Mouse (Mus musculus): ENCODE data around the gene Cdkal1. TPM values are rescaled to one million over a fixed set of nuclear protein-coding genes. Genes with fewer than 3 reads are reported as not detected.

Gene Cdkal1
- polyA plus RNA-seq, 1 experiment from 2014 or later: 29.0 TPM

DNA sequence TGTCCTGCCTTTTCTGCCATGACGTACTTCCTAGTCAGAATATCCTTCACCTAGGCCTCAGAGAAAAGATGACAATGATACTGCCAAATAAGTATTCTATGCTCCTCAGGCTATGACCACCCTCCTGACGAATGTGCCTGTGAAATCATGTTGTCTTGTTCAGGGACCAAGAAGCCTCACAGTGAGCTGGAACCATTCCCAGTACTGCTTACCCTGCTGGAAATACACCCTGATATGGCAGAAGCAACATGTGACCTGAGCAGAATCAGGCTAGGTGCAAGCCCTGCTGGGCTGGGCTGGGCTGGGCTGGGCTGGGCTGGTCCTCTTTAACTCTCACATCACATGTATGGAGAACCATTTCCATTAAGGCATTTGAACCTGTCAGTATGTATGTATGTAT is 477.9 kb downstream of the Cdkal1 start:
- DNase-seq (ENCODE audit: low spot score): no peak
- Histone ChIP-seq H3K4me3 (ENCODE audit: low read depth, low read length) (no peak overlapping the region), H3K9ac (ENCODE audit: low read depth, low read length) (no peak overlapping the region), H3K27me3 (ENCODE audit: control insufficient read depth, insufficient read depth, low read length) (no peaks in the 10 kb centered on the region), H3K4me2 (replicated peaks; ENCODE audit: low read depth, low read length) (no peak overlapping the region), H3K9me3 (ENCODE audit: control insufficient read depth, low read length) (no peaks in the 10 kb centered on the region), H3K27ac (ENCODE audit: low read depth, low read length) (no peak overlapping the region), H3K4me1 (replicated peaks; ENCODE audit: control insufficient read depth, insufficient read depth, low read length) (no peaks in the 10 kb centered on the region), H3K36me3 (ENCODE audit: control insufficient read depth, insufficient read depth, low read length) (no peaks in the 10 kb centered on the region)
- 91% methylated on average over 2 of the region's 2 CpGs for WGBS
- no peak for ATAC-seq (ENCODE audit: low FRiP score)

DNA sequence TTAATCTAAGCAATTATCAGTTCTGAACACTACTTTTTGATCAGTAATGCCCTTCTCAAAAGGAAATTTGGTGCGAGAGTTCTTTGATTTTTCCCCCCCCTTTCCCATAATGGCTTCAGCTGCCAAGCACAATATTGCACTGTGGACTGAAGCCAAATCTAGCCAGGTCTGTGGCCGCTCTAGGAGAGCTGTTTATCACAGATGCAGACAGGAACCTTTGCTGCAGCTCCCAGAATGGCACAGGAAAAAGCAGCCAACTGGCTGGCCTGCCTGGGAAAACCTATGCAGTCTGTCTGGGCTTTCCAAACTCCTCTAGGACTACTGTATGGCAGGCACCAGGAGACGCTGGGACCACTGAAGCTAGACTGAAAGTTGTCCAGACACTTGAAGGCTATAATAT is 483.6 kb downstream of the Cdkal1 start:
- H3K4me1 ChIP-seq (replicated peaks; ENCODE audit: control insufficient read depth, insufficient read depth, low read length): peaks cover 7% of the 10 kb centered on the region
- H3K9ac ChIP-seq (ENCODE audit: low read depth, low read length): no peak overlapping the region
- ATAC-seq (ENCODE audit: low FRiP score): no peak
- peak overlapping the region; percentile 89 for H3K27ac ChIP-seq (ENCODE audit: low read depth, low read length)
- no peak overlapping the region for H3K4me3 ChIP-seq (ENCODE audit: low read depth, low read length)
- H3K9me3 ChIP-seq (ENCODE audit: control insufficient read depth, low read length): no peaks in the 10 kb centered on the region
- H3K36me3 ChIP-seq (ENCODE audit: control insufficient read depth, insufficient read depth, low read length): no peaks in the 10 kb centered on the region
- DNase-seq (ENCODE audit: low spot score): no peak
- no peak overlapping the region for H3K4me2 ChIP-seq (replicated peaks; ENCODE audit: low read depth, low read length)
- 49% methylated on average over 3 of the region's 3 CpGs for WGBS
- H3K27me3 ChIP-seq (ENCODE audit: control insufficient read depth, insufficient read depth, low read length): no peaks in the 10 kb centered on the region

DNA sequence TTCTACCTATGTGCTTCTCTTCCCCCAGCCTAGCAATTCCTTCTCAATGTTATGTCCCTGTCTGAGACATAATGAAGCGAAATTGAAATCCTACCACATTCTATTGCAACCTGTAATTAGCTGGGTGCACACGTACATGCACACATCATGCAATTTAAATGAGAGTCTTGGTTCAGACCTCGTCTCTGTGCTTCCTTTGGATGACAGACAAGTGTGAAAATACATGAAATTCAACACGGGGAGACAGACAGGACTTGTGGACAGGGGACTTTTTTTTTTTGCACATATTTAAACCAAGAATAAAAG is 484.1 kb downstream of the Cdkal1 start:
- H3K27ac ChIP-seq (ENCODE audit: low read depth, low read length): peak overlapping the region; percentile 89
- H3K9me3 ChIP-seq (ENCODE audit: control insufficient read depth, low read length): no peaks in the 10 kb centered on the region
- peaks cover 7% of the 10 kb centered on the region for H3K4me1 ChIP-seq (replicated peaks; ENCODE audit: control insufficient read depth, insufficient read depth, low read length)
- H3K9ac ChIP-seq (ENCODE audit: low read depth, low read length): no peak overlapping the region
- no peaks in the 10 kb centered on the region for H3K36me3 ChIP-seq (ENCODE audit: control insufficient read depth, insufficient read depth, low read length)
- DNase-seq (ENCODE audit: low spot score) (no peak), ATAC-seq (ENCODE audit: low FRiP score) (peak; percentile 53)
- H3K27me3 ChIP-seq (ENCODE audit: control insufficient read depth, insufficient read depth, low read length): no peaks in the 10 kb centered on the region
- H3K4me2 ChIP-seq (replicated peaks; ENCODE audit: low read depth, low read length): no peak overlapping the region
- no peak overlapping the region for H3K4me3 ChIP-seq (ENCODE audit: low read depth, low read length)
- 13% methylated on average over 4 of the region's 4 CpGs for WGBS

DNA sequence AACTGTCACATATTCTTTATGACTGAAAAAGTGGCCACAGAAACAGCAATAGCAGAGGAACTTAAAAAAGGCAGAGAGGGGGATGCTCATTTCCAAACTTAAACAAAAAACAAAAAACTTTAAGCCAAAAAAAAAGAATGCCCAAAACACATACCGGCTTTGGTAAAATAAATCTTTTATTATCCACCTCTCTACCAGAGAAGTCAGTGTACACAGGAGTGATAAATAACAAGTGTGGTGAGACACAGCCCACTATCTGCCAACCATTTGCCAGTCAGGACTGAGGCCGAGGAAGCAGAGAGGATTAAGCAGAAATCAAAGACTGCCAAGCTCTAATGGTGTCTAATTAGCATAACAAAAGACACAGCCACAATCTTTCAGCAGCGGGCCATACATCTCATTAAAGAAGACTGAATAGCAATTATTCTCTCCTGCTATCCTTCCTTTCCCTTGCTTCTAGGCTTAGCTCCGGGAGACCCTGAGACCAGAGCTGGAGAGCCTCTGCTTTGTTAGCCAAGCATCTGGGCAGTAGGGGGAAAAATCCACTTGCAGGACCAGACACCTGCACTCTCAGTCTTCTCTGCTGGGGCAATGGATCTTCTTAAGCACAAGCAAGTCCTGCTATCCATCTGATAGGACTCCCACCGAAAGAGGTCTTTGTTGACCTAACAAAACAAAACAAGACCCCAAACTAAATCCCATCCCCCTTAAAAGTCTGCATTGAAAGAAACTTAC is 484.6 kb downstream of the Cdkal1 start:
- peaks cover 7% of the 10 kb centered on the region for H3K4me1 ChIP-seq (replicated peaks; ENCODE audit: control insufficient read depth, insufficient read depth, low read length)
- peak overlapping the region; percentile 89 for H3K27ac ChIP-seq (ENCODE audit: low read depth, low read length)
- H3K27me3 ChIP-seq (ENCODE audit: control insufficient read depth, insufficient read depth, low read length): no peaks in the 10 kb centered on the region
- H3K9me3 ChIP-seq (ENCODE audit: control insufficient read depth, low read length): no peaks in the 10 kb centered on the region
- no peaks in the 10 kb centered on the region for H3K36me3 ChIP-seq (ENCODE audit: control insufficient read depth, insufficient read depth, low read length)
- 3% methylated on average over 5 of the region's 5 CpGs for WGBS
- DNase-seq (ENCODE audit: low spot score): peak; percentile 61
- ATAC-seq (ENCODE audit: low FRiP score): peak; percentile 95
- H3K9ac ChIP-seq (ENCODE audit: low read depth, low read length): no peak overlapping the region
- no peak overlapping the region for H3K4me3 ChIP-seq (ENCODE audit: low read depth, low read length)
- H3K4me2 ChIP-seq (replicated peaks; ENCODE audit: low read depth, low read length): no peak overlapping the region

DNA sequence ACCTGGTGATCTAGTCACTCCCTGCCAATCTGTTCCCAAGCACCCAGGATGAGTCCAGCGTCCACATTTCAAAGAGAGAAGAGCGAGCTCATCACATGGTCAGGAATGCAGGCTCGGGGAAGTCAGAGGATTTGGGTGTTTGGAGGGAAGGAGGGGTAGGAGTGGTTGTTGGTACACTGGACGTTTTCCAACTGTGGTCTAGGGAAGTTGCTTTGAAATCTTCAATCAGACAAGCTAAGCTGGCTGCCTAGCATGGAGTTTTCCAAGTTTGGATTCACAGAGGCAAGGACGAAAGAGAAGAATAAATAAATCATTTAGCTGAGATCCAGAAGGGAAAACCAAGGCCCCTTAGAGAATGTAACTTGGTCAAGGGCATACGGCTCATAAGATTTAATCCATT is 486.7 kb downstream of the Cdkal1 start:
- H3K9ac ChIP-seq (ENCODE audit: low read depth, low read length): no peak overlapping the region
- no peaks in the 10 kb centered on the region for H3K27me3 ChIP-seq (ENCODE audit: control insufficient read depth, insufficient read depth, low read length)
- DNase-seq (ENCODE audit: low spot score) (no peak), ATAC-seq (ENCODE audit: low FRiP score) (no peak)
- no peaks in the 10 kb centered on the region for H3K9me3 ChIP-seq (ENCODE audit: control insufficient read depth, low read length)
- H3K36me3 ChIP-seq (ENCODE audit: control insufficient read depth, insufficient read depth, low read length): no peaks in the 10 kb centered on the region
- H3K4me1 ChIP-seq (replicated peaks; ENCODE audit: control insufficient read depth, insufficient read depth, low read length): peaks cover 7% of the 10 kb centered on the region
- 54% methylated on average over 6 of the region's 6 CpGs for WGBS
- H3K4me2 ChIP-seq (replicated peaks; ENCODE audit: low read depth, low read length): no peak overlapping the region
- no peak overlapping the region for H3K4me3 ChIP-seq (ENCODE audit: low read depth, low read length)
- no peak overlapping the region for H3K27ac ChIP-seq (ENCODE audit: low read depth, low read length)

DNA sequence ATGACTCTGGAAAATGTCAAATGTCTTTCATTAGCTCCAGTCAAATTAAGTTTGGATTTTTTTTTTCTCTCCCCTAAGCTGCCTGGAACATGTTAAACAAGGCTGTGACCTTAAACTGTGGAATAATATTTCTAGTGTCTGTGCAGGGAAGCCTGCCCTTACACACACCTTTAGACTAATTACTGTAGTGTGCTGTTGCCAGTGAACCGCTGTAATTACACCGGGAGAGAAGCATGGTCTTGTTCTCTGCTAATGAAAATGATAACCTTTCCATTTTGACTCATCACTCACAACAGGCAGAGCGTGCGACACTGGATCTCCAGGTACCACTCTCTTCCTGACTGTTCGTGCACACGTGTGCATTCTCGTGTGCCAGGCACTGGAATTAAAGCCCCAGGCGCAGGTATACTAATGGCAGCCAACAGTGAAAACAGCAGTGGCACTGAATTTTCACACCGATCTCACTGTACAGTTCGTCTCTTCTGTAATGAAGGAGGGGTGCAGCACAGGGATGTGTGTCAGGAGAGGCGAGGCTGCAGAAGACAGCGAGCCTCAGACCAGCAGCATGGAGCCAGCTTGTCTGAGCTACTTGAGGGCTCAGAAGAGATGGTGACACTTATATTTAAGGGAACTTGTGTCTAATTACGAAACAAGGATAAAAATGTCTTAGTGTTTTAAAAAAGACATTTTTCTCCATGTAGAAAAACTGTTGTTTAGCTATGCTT is 490.4 kb downstream of the Cdkal1 start:
- Histone ChIP-seq H3K4me3 (ENCODE audit: low read depth, low read length) (no peak overlapping the region), H3K36me3 (ENCODE audit: control insufficient read depth, insufficient read depth, low read length) (no peaks in the 10 kb centered on the region), H3K4me2 (replicated peaks; ENCODE audit: low read depth, low read length) (no peak overlapping the region), H3K4me1 (replicated peaks; ENCODE audit: control insufficient read depth, insufficient read depth, low read length) (no peaks in the 10 kb centered on the region; the same call in 1 of the 2 replicates), H3K27ac (ENCODE audit: low read depth, low read length) (no peak overlapping the region), H3K9ac (ENCODE audit: low read depth, low read length) (no peak overlapping the region), H3K27me3 (ENCODE audit: control insufficient read depth, insufficient read depth, low read length) (no peaks in the 10 kb centered on the region), H3K9me3 (ENCODE audit: control insufficient read depth, low read length) (no peaks in the 10 kb centered on the region)
- DNase-seq (ENCODE audit: low spot score) (no peak), ATAC-seq (ENCODE audit: low FRiP score) (no peak)
- WGBS: 81% methylated on average over 13 of the region's 13 CpGs

DNA sequence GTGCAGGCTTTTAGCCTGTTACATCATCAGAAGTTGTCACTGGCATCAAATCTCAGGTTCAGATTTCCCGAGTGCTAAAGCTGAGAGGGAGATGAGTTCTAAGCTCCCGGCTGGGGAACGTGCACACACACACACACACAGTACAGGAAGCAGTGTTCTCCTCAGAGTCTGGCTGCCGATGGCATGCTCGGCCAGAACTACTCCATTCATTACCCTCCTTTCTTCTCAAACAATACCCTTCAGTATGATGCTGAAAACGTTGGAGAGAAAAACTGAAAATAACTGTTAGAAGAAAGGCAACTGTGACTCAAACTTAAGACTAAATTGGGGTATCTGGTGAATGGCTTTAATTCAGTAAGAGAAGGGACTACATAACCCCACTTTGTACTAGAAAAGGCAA is 491.5 kb downstream of the Cdkal1 start:
- Histone ChIP-seq H3K36me3 (ENCODE audit: control insufficient read depth, insufficient read depth, low read length) (no peaks in the 10 kb centered on the region), H3K4me3 (ENCODE audit: low read depth, low read length) (no peak overlapping the region), H3K4me2 (replicated peaks; ENCODE audit: low read depth, low read length) (no peak overlapping the region), H3K9me3 (ENCODE audit: control insufficient read depth, low read length) (no peaks in the 10 kb centered on the region), H3K9ac (ENCODE audit: low read depth, low read length) (no peak overlapping the region), H3K27me3 (ENCODE audit: control insufficient read depth, insufficient read depth, low read length) (no peaks in the 10 kb centered on the region), H3K27ac (ENCODE audit: low read depth, low read length) (no peak overlapping the region), H3K4me1 (replicated peaks; ENCODE audit: control insufficient read depth, insufficient read depth, low read length) (no peaks in the 10 kb centered on the region; the same call in 1 of the 2 replicates)
- WGBS: 32% methylated on average over 6 of the region's 6 CpGs
- DNase-seq (ENCODE audit: low spot score) (no peak), ATAC-seq (ENCODE audit: low FRiP score) (no peak)

DNA sequence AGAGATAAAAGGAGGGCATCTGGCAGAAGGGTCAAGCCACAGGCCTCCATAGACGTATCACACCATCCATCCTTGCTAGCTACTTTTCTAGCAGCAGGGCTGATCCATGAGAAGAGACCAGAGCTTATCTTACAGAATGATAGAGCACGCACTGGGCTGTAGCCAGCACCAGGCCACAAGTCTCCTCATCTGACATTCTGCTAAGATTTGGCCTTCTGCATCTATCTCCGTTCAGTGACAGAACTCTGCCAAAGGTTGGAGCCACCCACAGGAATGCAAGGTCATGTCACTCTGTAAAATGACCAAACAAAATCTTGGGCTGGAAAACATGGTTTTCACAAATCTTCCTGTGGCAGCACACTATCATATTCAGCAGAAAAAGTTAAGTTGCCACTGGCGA is 493.6 kb downstream of the Cdkal1 start:
- no peak overlapping the region for H3K9ac ChIP-seq (ENCODE audit: low read depth, low read length)
- no peaks in the 10 kb centered on the region for H3K27me3 ChIP-seq (ENCODE audit: control insufficient read depth, insufficient read depth, low read length)
- H3K4me3 ChIP-seq (ENCODE audit: low read depth, low read length): no peak overlapping the region
- H3K9me3 ChIP-seq (ENCODE audit: control insufficient read depth, low read length): no peaks in the 10 kb centered on the region
- 79% methylated on average over 4 of the region's 4 CpGs for WGBS
- no peak overlapping the region for H3K27ac ChIP-seq (ENCODE audit: low read depth, low read length)
- H3K4me1 ChIP-seq (replicated peaks; ENCODE audit: control insufficient read depth, insufficient read depth, low read length): no peaks in the 10 kb centered on the region; the same call in 1 of the 2 replicates
- DNase-seq (ENCODE audit: low spot score) (no peak), ATAC-seq (ENCODE audit: low FRiP score) (no peak)
- no peaks in the 10 kb centered on the region for H3K36me3 ChIP-seq (ENCODE audit: control insufficient read depth, insufficient read depth, low read length)
- no peak overlapping the region for H3K4me2 ChIP-seq (replicated peaks; ENCODE audit: low read depth, low read length)

DNA sequence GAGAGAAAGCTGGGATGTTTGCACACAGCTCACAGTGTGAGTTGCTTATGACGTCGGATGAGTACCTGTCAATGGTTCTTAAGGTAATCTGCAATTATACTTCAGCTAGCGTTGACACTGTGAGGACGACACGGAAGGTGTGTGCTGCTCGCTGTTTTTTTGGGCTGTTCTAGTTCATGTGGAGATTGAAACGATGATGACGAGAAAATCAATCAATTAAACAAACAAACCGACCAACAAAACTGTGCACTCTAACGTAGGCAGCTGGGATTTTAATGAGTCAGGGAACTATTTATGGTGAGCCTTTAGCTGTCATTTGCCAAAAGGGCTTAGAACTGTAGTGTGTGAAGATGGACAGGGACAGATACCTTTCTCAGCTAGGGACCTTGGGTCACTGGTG is 494.6 kb downstream of the Cdkal1 start:
- no peaks in the 10 kb centered on the region; the same call in 1 of the 2 replicates for H3K4me1 ChIP-seq (replicated peaks; ENCODE audit: control insufficient read depth, insufficient read depth, low read length)
- H3K36me3 ChIP-seq (ENCODE audit: control insufficient read depth, insufficient read depth, low read length): no peaks in the 10 kb centered on the region
- no peak overlapping the region for H3K9ac ChIP-seq (ENCODE audit: low read depth, low read length)
- no peaks in the 10 kb centered on the region for H3K27me3 ChIP-seq (ENCODE audit: control insufficient read depth, insufficient read depth, low read length)
- no peak overlapping the region for H3K27ac ChIP-seq (ENCODE audit: low read depth, low read length)
- no peak for ATAC-seq (ENCODE audit: low FRiP score)
- H3K4me2 ChIP-seq (replicated peaks; ENCODE audit: low read depth, low read length): no peak overlapping the region
- H3K4me3 ChIP-seq (ENCODE audit: low read depth, low read length): no peak overlapping the region
- no peak for DNase-seq (ENCODE audit: low spot score)
- H3K9me3 ChIP-seq (ENCODE audit: control insufficient read depth, low read length): no peaks in the 10 kb centered on the region
- 79% methylated on average over 10 of the region's 10 CpGs for whole genome bisulfite sequencing

Measured in hindbrain, embryonic 11.5 days (tissue).